Mouse (Mus musculus): ENCODE measurements around the gene Ube2h.

- no peak for TF ChIP-seq CTCF (conservative IDR thresholded peaks at IDR 0.05; ENCODE audit: insufficient read depth, insufficient read length, low read depth, low read length)
- TF ChIP-seq POLR2A (IDR thresholded peaks at IDR 0.05; ENCODE audit: low read depth, low read length): no peak
These were observed 20.2 kb downstream of the Ube2h start for GRCm38 (mm10) chr6:30284177-30284576.
